Mouse (Mus musculus) embryonic facial prominence, embryonic 11.5 days (tissue): ENCODE measurements around the gene Rab11fip5. TPM values are rescaled to one million over a fixed set of nuclear protein-coding genes. Genes with fewer than 3 reads are reported as not detected.
A peak's percentile ranks its signal among the peaks of the same experiment; 100 is the strongest.

Experiments
- ATAC-seq: fragments of 200-750 bp; cut with Nextera tagmentation; replicated peaks from 2 replicates; pipeline ENCODE4 v1.8.0; 2017; ENCODE audit warnings: low read depth; ENCODE audit not compliant: insufficient number of reproducible peaks, low FRiP score, low TSS enrichment
- DNase-seq: peaks from one replicate; pipeline ENCODE4 v3.0.0-alpha.2; 2015; ENCODE audit warnings: low spot score
- H3K27ac ChIP-seq: fragments of 300-500 bp; sonication (generic); replicated peaks from 2 replicates; pipeline ENCODE4 v1.5.1; 2014; ENCODE audit warnings: mild to moderate bottlenecking, low read depth, low read length, control low read depth
- H3K27me3 ChIP-seq: fragments of 300-500 bp; sonication (generic); 2 replicates; pipeline ENCODE4 v1.6.1; 2014; ENCODE audit warnings: mild to moderate bottlenecking, low read length, moderate library complexity, mixed read lengths; ENCODE audit not compliant: control insufficient read depth, insufficient read depth
- H3K36me3 ChIP-seq: fragments of 300-500 bp; sonication (generic); replicated peaks from 2 replicates; pipeline ENCODE4 v1.6.1; 2014; ENCODE audit warnings: low read depth, mild to moderate bottlenecking, low read length, moderate library complexity, mixed read lengths; ENCODE audit not compliant: control insufficient read depth, insufficient read depth
- H3K4me1 ChIP-seq: fragments of 300-500 bp; sonication (generic); 2 replicates; pipeline ENCODE4 v1.6.1; 2014; ENCODE audit warnings: low read length, mixed read lengths; ENCODE audit not compliant: control insufficient read depth, insufficient read depth
- H3K4me2 ChIP-seq: fragments of 300-500 bp; sonication (generic); 2 replicates; pipeline ENCODE4 v1.6.1; 2014; ENCODE audit warnings: low read depth, mild to moderate bottlenecking, control low read depth, low read length, moderate library complexity
- H3K4me3 ChIP-seq: fragments of 300-500 bp; sonication (generic); 2 replicates; pipeline ENCODE4 v1.5.1; 2014; ENCODE audit warnings: low read depth, low read length, control low read depth
- H3K9ac ChIP-seq: fragments of 300-500 bp; sonication (generic); replicated peaks from 2 replicates; pipeline ENCODE4 v1.6.1; 2014; ENCODE audit warnings: mild to moderate bottlenecking, control low read depth, low read length
- H3K9me3 ChIP-seq: fragments of 300-500 bp; sonication (generic); replicated peaks from 2 replicates; pipeline ENCODE4 v1.6.1; 2016; ENCODE audit warnings: mild to moderate bottlenecking, low read length, inconsistent platforms, mixed read lengths; ENCODE audit not compliant: control insufficient read depth
- WGBS: fragments of 180-500 bp; shearing (Covaris S2); extraction: QIAGEN DNeasy Blood & Tissue Kit; methylation state at CpG from one replicate; pipeline ENCODE4 v1.1.7; 2014; 5-methylcytosine and 5-hydroxymethylcytosine counted together
- polyA plus RNA-seq: library from polyadenylated mRNA; unstranded; fragments of >200 nt; fragmentation: Nextera tagmentation; extraction: Ambion mirVana; gene quantifications from 2 replicates; pipeline ENCODE4 v1.2.1, GENCODE M21; 2014

Gene Rab11fip5
- polyA plus RNA-seq, 1 experiment from 2014 or later = 3.1 TPM

DNA sequence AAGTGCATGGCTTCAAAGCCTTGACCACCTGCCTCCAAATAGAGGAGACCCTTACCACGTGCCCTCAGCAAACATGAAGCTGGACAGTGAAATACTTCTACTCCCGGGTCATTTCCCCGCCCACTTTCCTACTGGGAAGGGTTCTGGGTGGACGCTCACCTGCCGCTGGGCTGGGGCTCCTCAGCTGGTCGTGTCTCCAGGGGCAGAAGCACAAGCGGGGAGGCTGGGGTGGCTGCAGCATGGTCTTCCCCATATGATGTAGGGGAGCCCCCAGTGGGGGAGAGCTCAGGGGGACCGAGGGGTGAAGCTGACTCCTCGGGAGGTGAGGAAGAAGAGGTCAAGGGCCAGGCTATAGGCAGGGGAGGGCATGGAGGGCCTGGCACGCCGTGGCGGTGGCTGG, 34.2 kb downstream of the Rab11fip5 start:
- DNase-seq = no peak
- Histone ChIP-seq H3K9ac (no peak overlapping the region), H3K36me3 (no peaks in the 10 kb centered on the region), H3K4me3 (no peak overlapping the region), H3K9me3 (no peaks in the 10 kb centered on the region), H3K4me2 (no peak overlapping the region), H3K27me3 (no peaks in the 10 kb centered on the region), H3K4me1 (no peaks in the 10 kb centered on the region), H3K27ac (no peak overlapping the region)
- 73% methylated on average over 12 of the region's 12 CpGs for WGBS
- ATAC-seq = no peak

DNA sequence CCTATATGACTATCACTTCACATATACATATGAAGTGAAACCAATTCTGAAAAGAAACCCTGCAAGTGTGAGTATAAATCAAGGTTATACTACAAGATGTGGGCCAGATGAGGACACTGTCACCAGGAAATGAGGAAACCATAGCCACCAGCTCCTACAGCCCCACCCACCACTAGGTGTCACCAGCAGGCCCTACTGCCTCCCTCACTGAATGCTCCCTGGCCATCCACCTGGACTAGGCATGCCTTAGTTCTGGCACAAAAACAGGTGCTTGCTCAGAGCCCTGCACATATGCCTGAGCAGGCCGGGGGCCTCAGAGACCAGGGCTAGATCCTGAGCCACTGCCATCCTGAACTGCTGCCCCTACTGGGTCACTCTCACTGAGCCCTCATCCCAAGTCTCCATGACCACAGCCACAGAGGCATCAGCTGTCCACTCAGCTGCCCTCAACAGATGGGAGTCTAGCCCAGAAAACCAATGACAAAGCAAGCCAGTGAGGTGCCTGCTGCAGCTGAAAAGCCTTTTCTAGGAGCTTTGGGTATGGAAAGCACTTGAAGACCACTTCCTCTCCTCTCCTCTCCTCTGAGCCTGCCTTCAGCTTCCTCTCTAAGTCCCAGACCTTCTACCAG, 35.0 kb downstream of the Rab11fip5 start:
- ATAC-seq (no peak), DNase-seq (peak; percentile 21)
- 87% methylated on average over 1 of the region's 1 CpGs for WGBS
- no peaks in the 10 kb centered on the region for H3K4me1 ChIP-seq
- H3K27me3 ChIP-seq = no peaks in the 10 kb centered on the region
- no peak overlapping the region for H3K4me3 ChIP-seq
- H3K4me2 ChIP-seq = no peak overlapping the region
- no peak overlapping the region for H3K9ac ChIP-seq
- H3K36me3 ChIP-seq = no peaks in the 10 kb centered on the region
- no peak overlapping the region for H3K27ac ChIP-seq
- no peaks in the 10 kb centered on the region for H3K9me3 ChIP-seq

DNA sequence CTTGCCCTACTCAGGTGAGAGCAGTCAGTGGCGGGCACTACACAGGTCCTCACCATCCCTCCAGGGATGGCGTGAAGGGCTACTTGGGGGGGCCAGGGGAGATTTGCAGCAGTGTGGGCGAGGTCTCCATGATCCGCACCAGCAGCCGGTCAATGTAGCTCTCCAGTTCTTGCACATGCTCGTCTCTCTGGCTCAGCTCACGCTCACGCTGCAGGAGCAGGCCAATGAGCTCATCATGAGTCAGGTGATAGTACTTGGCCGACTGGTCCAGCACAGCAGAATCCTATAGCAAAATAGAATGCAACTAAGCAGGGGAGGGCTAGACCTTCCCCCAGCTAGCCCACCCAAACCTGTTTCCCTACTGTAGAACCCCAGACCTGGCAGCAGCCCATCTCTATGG, 37.5 kb downstream of the Rab11fip5 start:
- no peak overlapping the region for H3K4me3 ChIP-seq
- no peaks in the 10 kb centered on the region for H3K9me3 ChIP-seq
- H3K27ac ChIP-seq = no peak overlapping the region
- no peak overlapping the region for H3K4me2 ChIP-seq
- H3K27me3 ChIP-seq = no peaks in the 10 kb centered on the region
- DNase-seq (no peak), ATAC-seq (no peak)
- H3K4me1 ChIP-seq = no peaks in the 10 kb centered on the region
- 84% methylated on average over 8 of the region's 9 CpGs for WGBS
- no peak overlapping the region for H3K9ac ChIP-seq
- no peaks in the 10 kb centered on the region for H3K36me3 ChIP-seq

DNA sequence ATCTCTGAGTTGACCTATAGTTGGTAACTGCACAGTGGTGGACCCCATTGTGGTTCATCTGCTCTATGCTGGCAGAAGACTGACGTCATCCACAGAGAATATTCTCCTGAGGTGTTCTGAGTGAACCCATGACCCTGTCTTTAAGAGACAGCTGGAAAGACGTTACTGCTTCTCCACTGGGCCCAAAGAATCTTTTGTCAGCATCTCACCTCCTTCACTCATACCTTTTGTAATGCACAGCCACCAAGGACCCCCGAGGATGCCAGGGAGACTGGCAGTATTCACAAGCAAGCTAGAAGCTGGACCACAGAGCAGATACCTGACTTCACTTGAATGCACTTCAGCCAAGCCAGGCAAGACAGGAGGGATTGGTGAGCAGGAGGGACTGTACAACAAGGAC, 39.1 kb downstream of the Rab11fip5 start:
- DNase-seq (no peak), ATAC-seq (no peak)
- Histone ChIP-seq H3K4me3 (no peak overlapping the region), H3K9me3 (no peaks in the 10 kb centered on the region), H3K4me2 (no peak overlapping the region), H3K4me1 (no peaks in the 10 kb centered on the region), H3K27ac (no peak overlapping the region), H3K27me3 (no peaks in the 10 kb centered on the region), H3K36me3 (no peaks in the 10 kb centered on the region), H3K9ac (no peak overlapping the region)
- 52% methylated on average over 3 of the region's 3 CpGs for WGBS

DNA sequence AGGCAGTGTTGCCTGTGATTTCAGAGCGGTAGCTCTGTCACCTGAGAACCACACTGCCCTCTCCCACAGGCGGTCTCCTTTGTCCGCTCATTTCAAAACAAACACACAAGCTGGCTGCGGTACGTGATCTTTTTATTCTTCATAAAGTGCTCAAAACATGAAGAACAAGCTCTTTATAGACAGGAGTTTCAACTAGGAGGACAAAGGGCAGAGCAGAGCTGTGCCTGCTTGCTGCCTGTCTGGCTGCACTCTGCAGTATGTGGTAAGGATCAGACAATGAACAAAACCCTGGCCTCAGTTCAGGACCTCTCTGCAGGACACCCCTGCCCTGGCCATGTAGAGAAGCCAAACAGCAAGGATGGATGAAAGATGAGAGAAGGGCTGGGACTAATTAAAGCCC, 39.6 kb downstream of the Rab11fip5 start:
- no peak for ATAC-seq
- no peak overlapping the region for H3K4me3 ChIP-seq
- 58% methylated on average over 5 of the region's 5 CpGs for WGBS
- no peak for DNase-seq
- no peaks in the 10 kb centered on the region for H3K27me3 ChIP-seq
- H3K9me3 ChIP-seq = no peaks in the 10 kb centered on the region
- H3K4me1 ChIP-seq = no peaks in the 10 kb centered on the region
- no peak overlapping the region for H3K9ac ChIP-seq
- H3K27ac ChIP-seq = no peak overlapping the region
- no peak overlapping the region for H3K4me2 ChIP-seq
- H3K36me3 ChIP-seq = no peaks in the 10 kb centered on the region

DNA sequence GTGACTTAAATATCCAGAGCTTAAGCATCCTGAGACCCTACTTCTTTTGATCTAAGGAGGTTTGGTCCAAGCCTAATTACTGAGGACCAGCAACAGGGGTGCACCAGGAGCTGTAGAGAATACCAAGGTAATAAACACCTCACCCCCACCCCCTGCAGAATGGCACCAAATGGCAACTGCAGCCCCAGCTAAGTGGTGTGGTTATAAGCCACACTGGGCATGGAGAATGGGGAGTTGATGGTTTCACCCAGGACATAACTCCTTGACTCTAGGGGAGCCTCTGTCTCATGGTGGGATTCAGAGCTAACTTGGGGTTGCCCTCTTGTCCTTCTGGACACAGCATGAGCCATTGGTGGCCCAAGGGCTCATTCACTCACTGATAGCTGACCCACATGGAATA, 40.2 kb downstream of the Rab11fip5 start:
- Histone ChIP-seq H3K9ac (no peak overlapping the region), H3K4me3 (no peak overlapping the region), H3K4me2 (no peak overlapping the region), H3K27ac (no peak overlapping the region), H3K36me3 (no peaks in the 10 kb centered on the region), H3K4me1 (no peaks in the 10 kb centered on the region), H3K27me3 (no peaks in the 10 kb centered on the region), H3K9me3 (no peaks in the 10 kb centered on the region)
- ATAC-seq = no peak
- no peak for DNase-seq

DNA sequence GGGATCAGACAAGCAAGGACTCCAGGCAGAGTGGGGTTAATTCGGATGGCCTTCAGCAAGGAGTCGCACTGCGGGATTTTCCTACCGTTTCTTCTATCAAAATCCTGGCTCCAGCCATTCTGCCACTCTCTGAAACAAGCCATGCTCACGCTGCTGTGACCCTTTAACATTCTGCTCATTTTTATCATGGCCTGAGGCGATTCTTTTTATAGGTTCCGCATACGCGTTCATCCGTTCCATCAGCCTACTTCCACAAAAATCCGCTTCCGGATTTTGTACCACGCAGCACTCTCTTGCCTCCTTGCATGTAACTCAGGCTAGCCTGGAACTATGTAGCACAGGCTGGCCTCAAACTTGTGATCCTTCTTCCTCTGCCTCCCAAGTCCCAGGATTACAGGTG, 40.7 kb downstream of the Rab11fip5 start:
- Histone ChIP-seq H3K9me3 (no peaks in the 10 kb centered on the region), H3K4me1 (no peaks in the 10 kb centered on the region), H3K9ac (peak overlapping the region; percentile 46), H3K27me3 (no peaks in the 10 kb centered on the region), H3K4me3 (peak overlapping the region; percentile 69), H3K27ac (no peak overlapping the region), H3K36me3 (no peaks in the 10 kb centered on the region), H3K4me2 (peak overlapping the region; percentile 97)
- DNase-seq (peak; percentile 48), ATAC-seq (no peak)
- WGBS = 4% methylated on average over 13 of the region's 13 CpGs

DNA sequence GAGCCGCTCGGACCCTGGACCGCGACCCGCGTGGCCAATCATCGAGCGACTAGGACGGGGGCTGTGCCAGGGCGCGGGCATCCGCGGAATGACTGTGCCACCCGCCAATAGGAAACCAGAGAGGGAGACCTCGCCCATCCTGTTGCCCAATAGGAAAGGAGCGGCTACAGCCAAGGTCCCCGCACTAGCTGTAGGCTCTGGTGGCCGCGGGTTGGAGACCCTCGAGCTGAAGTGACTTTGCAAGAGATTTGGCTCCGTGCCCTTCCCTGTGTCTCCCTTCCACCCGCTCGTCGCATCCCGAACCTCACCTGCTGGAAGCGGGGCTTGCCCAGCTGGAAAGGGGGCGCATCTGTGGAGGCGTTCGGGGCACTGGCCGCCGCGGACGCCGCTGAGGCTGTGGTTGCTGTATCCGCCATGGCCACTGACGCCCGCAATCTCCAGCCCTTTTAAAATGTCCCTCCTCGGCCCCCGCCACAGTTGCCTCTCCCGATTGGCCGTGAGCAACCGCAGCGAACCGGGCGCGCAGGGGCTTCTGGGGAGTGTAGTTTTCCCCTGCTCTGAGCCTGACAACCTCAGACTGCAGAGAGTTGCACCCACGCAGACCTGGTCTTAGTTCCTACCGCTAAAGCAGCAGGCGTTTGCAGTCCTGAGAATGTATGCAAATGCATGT, 41.3 kb downstream of the Rab11fip5 start, which contains the start of gene Sfxn5:
TSS of gene Sfxn5 (minus strand) at position 423 of the 670 bp plus-strand sequence.
- Histone ChIP-seq H3K4me2 (peak within 1 kb of the TSS; percentile 97), H3K9ac (peak within 1 kb of the TSS; percentile 75), H3K4me1 (no peaks in the 10 kb centered on the region), H3K27me3 (no peaks in the 10 kb centered on the region), H3K36me3 (no peaks in the 10 kb centered on the region), H3K27ac (peak within 1 kb of the TSS; percentile 66; the same call in 1 of the 2 replicates), H3K9me3 (no peaks in the 10 kb centered on the region), H3K4me3 (peak within 1 kb of the TSS; percentile 69)
- peak; percentile 98 for ATAC-seq
- under 1% methylated on average over 48 of the region's 49 CpGs for WGBS
- DNase-seq = peak; percentile 96
